Mouse (Mus musculus) left cerebral cortex, adult 2 months (tissue): ENCODE measurements at regions not wholly inside any gene's neighbourhood (a gene's known extent, or its start where the extent isn't known, plus 50 kb on each side); places are given as distances from the start of the nearest gene placed in this dataset.
"Not testable (repeated sequence)": the region's sequence is repeated elsewhere in the genome, so short reads cannot be mapped to it uniquely, and the experiment has no call there.

ENCODE experiments used
- DNase-seq, 2 experiments: peaks; one replicate each; pipeline ENCODE4 v3.0.0; 2021 to 2022; ENCODE audit warnings: low spot score in 2 of 2, mixed read lengths in 1 of 2; ENCODE audit errors: extremely low spot score in 1 of 2
- H3K27ac ChIP-seq: fragments of 200-600 bp; 2 replicates; pipeline ENCODE4 v1.8.1; 2022
- H3K4me3 ChIP-seq: fragments of 200-600 bp; 2 replicates; pipeline ENCODE4 v1.8.1; 2022
- CTCF ChIP-seq: fragments of 200-600 bp; IDR thresholded peaks from 2 replicates; pipeline ENCODE4 v1.8.1; 2022; ENCODE audit warnings: antibody characterized with exemption, mild to moderate bottlenecking, moderate library complexity
- intact Hi-C: fragments of 180-260 bp; cut with DNase I; formaldehyde crosslinking; loops from one replicate; pipeline ENCODE4 v1.15.1; 2025

GRCm38 (mm10) chr12:98144464-98144863, 114.8 kb downstream of the Galc start:
- no peak for TF ChIP-seq CTCF
- intact Hi-C loops: no loop called here
- H3K27ac ChIP-seq: no peak overlapping the region
- DNase-seq: no peak
- H3K4me3 ChIP-seq: no peak overlapping the region

GRCm38 (mm10) chr12:98143170-98143569, 116.1 kb downstream of the Galc start:
- Histone ChIP-seq H3K4me3 (no peak overlapping the region), H3K27ac (no peak overlapping the region)
- TF ChIP-seq CTCF: no peak

GRCm38 (mm10) chr12:98139906-98140305, 119.4 kb downstream of the Galc start:
- H3K27ac ChIP-seq, DNase-seq, H3K4me3 ChIP-seq, intact Hi-C loops: not testable (repeated sequence)

More at GRCm38 (mm10) chr12:98143170-98143569, 116.1 kb downstream of the Galc start:
- intact Hi-C loops: no loop called here
- DNase-seq: no peak

- intact Hi-C loops: no loop called here
- no peak overlapping the region for H3K4me3 ChIP-seq
- TF ChIP-seq CTCF: no peak
- peak overlapping the region; percentile 36; the same call in 1 of the 2 replicates for H3K27ac ChIP-seq
- no peak for DNase-seq
Measured at GRCm38 (mm10) chr12:98131276-98131675, 128.0 kb downstream of the Galc start.

GRCm38 (mm10) chr12:98123541-98123940, 135.7 kb downstream of the Galc start:
- H3K4me3 ChIP-seq: no peak overlapping the region
- no peak for DNase-seq
- no peak for TF ChIP-seq CTCF
- no peak overlapping the region for H3K27ac ChIP-seq
- intact Hi-C loops: no loop called here

- intact Hi-C loops: loop anchor here (5.0 kb wide), 1 partner anchor 126 kb away; no protein-coding TSS in a partner anchor
- no peak for TF ChIP-seq CTCF
- DNase-seq: no peak
- Histone ChIP-seq H3K27ac (peak overlapping the region; percentile 15; the same call in 1 of the 2 replicates), H3K4me3 (no peak overlapping the region)
Measured at GRCm38 (mm10) chr12:98108039-98108438, 151.2 kb downstream of the Galc start.

- no peak for TF ChIP-seq CTCF
- intact Hi-C loops: loop anchor here (1.0 to 5.0 kb wide), 3 partner anchors 56 to 125 kb away; no protein-coding TSS in a partner anchor
- Histone ChIP-seq H3K27ac (peak overlapping the region; percentile 85), H3K4me3 (no peak overlapping the region)
- DNase-seq: no peak
Measured at GRCm38 (mm10) chr12:98106789-98107684, 152.2 kb downstream of the Galc start.

GRCm38 (mm10) chr12:98106151-98106788, 153.0 kb downstream of the Galc start:
- intact Hi-C loops: loop anchor here (1.0 to 5.0 kb wide), 3 partner anchors 55 to 124 kb away; no protein-coding TSS in a partner anchor

GRCm38 (mm10) chr12:98105749-98106148, 153.5 kb downstream of the Galc start:
- intact Hi-C loops: loop anchor here (1.0 to 5.0 kb wide), 3 partner anchors 55 to 123 kb away; no protein-coding TSS in a partner anchor
- H3K4me3 ChIP-seq: no peak overlapping the region
- H3K27ac ChIP-seq: peak overlapping the region; percentile 9; the same call in 1 of the 2 replicates
- no peak for TF ChIP-seq CTCF
- no peak for DNase-seq

More at GRCm38 (mm10) chr12:98106151-98106788, 153.0 kb downstream of the Galc start:
- peak overlapping the region; percentile 9; the same call in 1 of the 2 replicates for H3K27ac ChIP-seq
- no peak; the same call in 1 of the 2 replicates for TF ChIP-seq CTCF
- no peak overlapping the region for H3K4me3 ChIP-seq
- peak; percentile 74 to 79 for DNase-seq

GRCm38 (mm10) chr12:98090171-98090570, 169.1 kb downstream of the Galc start:
- Histone ChIP-seq H3K4me3 (no peak overlapping the region), H3K27ac (no peak overlapping the region)
- no peak for TF ChIP-seq CTCF
- DNase-seq: no peak
- intact Hi-C loops: no loop called here

GRCm38 (mm10) chr12:98078351-98078750, 180.9 kb downstream of the Galc start:
- TF ChIP-seq CTCF: no peak
- no peak overlapping the region for H3K4me3 ChIP-seq
- no peak for DNase-seq
- intact Hi-C loops: no loop called here
- H3K27ac ChIP-seq: no peak overlapping the region

- intact Hi-C loops: no loop called here
- H3K27ac ChIP-seq: no peak overlapping the region
- no peak for DNase-seq
- no peak overlapping the region for H3K4me3 ChIP-seq
- TF ChIP-seq CTCF: no peak
Measured at GRCm38 (mm10) chr12:98075580-98075979, 183.7 kb downstream of the Galc start.
